Mouse (Mus musculus) limb, embryonic 11.5 days (tissue): Measurements from ENCODE around the gene Rhoh. TPM values are rescaled to one million over a fixed set of nuclear protein-coding genes. Genes with fewer than 3 reads are reported as not detected.

ENCODE experiments used
- ATAC-seq: fragments of 200-750 bp; cut with Nextera tagmentation; 2 replicates; pipeline ENCODE4 v1.8.0; 2017; ENCODE audit warnings: low read depth; ENCODE audit not compliant: insufficient number of reproducible peaks, low FRiP score, low TSS enrichment
- DNase-seq: peaks from one replicate; pipeline ENCODE4 v3.0.0-alpha.2; 2015; ENCODE audit warnings: low spot score
- H3K27ac ChIP-seq: fragments of 300-500 bp; sonication (generic); replicated peaks from 2 replicates; pipeline ENCODE4 v1.5.1; 2014; ENCODE audit warnings: low read depth, mild to moderate bottlenecking, low read length
- H3K27me3 ChIP-seq: fragments of 300-500 bp; sonication (generic); 2 replicates; pipeline ENCODE4 v1.6.1; 2014; ENCODE audit warnings: mild to moderate bottlenecking, low read length, mixed read lengths; ENCODE audit not compliant: control insufficient read depth, insufficient read depth
- H3K36me3 ChIP-seq: fragments of 300-500 bp; sonication (generic); 2 replicates; pipeline ENCODE4 v1.6.1; 2014; ENCODE audit warnings: mild to moderate bottlenecking, low read length, moderate library complexity, mixed read lengths; ENCODE audit not compliant: control insufficient read depth, insufficient read depth
- H3K4me1 ChIP-seq: fragments of 300-500 bp; sonication (generic); 2 replicates; pipeline ENCODE4 v1.6.1; 2014; ENCODE audit warnings: low read length, mixed read lengths; ENCODE audit not compliant: control insufficient read depth, insufficient read depth
- H3K4me2 ChIP-seq: fragments of 300-500 bp; sonication (generic); 2 replicates; pipeline ENCODE4 v1.6.1; 2014; ENCODE audit warnings: low read depth, mild to moderate bottlenecking, moderate library complexity; ENCODE audit not compliant: severe bottlenecking
- H3K4me3 ChIP-seq: fragments of 300-500 bp; sonication (generic); 2 replicates; pipeline ENCODE4 v1.5.1; 2014; ENCODE audit warnings: low read depth, low read length
- H3K9ac ChIP-seq: fragments of 300-500 bp; sonication (generic); 2 replicates; pipeline ENCODE4 v1.6.1; 2014; ENCODE audit warnings: mild to moderate bottlenecking, low read length
- H3K9me3 ChIP-seq: fragments of 300-500 bp; sonication (generic); 2 replicates; pipeline ENCODE4 v1.6.1; 2016; ENCODE audit warnings: low read length; ENCODE audit not compliant: control insufficient read depth
- WGBS: fragments of 180-500 bp; shearing (Covaris S2); extraction: QIAGEN DNeasy Blood & Tissue Kit; methylation state at CpG from one replicate; pipeline ENCODE4 v1.1.7; 2014; 5-methylcytosine and 5-hydroxymethylcytosine counted together
- polyA plus RNA-seq: library from polyadenylated mRNA; unstranded; fragments of >200 nt; fragmentation: Nextera tagmentation; extraction: Ambion mirVana; gene quantifications from 2 replicates; pipeline ENCODE4 v1.2.1, GENCODE M21; 2014

The Rhoh gene
- polyA plus RNA-seq, 1 experiment from 2014 or later: 0.27 TPM

DNA sequence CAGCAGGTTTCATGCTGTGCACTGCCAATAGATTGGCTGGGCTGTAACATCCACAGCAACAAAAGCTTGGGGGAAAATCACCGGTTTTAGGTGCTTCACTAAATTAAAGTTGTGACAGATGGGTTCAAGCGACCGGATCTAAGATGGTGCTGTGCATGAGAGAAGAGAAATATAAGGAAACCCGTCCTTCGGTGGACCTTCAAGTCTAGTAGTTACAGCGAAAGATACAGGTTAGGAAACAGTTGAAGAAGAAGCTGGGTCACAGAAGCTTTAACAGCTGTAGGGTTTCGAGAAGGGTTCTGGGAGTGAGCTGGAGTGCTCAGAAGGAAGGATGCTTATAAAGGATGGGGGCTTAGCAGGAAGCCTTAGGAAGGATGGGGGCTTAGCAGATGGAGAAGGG lies 3.5 kb downstream of the Rhoh start:
- 91% methylated on average over 7 of the region's 7 CpGs for WGBS
- no peak overlapping the region for H3K4me3 ChIP-seq
- ATAC-seq (no peak), DNase-seq (no peak)
- H3K27me3 ChIP-seq: no peaks in the 10 kb centered on the region
- no peak overlapping the region for H3K9ac ChIP-seq
- no peaks in the 10 kb centered on the region for H3K36me3 ChIP-seq
- H3K27ac ChIP-seq: no peak overlapping the region
- H3K4me1 ChIP-seq: no peaks in the 10 kb centered on the region
- no peak overlapping the region for H3K4me2 ChIP-seq
- H3K9me3 ChIP-seq: no peaks in the 10 kb centered on the region

DNA sequence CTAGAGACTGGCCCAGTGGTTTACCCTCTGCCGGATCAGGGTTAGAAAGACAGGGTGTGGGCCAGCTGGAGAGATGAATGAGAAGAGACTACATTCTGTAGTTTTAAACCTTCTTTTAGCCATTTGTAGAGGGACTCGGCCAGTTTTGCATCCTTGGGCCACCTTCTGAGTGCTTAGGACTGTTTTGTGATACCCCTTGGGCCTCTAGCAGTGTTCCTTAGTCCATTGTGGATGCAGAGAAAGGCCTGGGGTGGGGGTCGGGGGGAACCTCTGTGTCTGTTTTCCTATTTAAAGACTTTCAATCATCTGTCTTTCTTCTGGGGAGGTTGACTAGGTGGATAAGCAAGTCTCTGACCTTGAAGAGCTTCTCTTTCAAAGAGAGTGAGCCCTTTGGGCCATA lies 3.9 kb downstream of the Rhoh start:
- 85% methylated on average over 3 of the region's 3 CpGs for WGBS
- H3K27me3 ChIP-seq: no peaks in the 10 kb centered on the region
- H3K27ac ChIP-seq: no peak overlapping the region
- H3K36me3 ChIP-seq: no peaks in the 10 kb centered on the region
- DNase-seq: no peak
- H3K4me2 ChIP-seq: no peak overlapping the region
- H3K4me3 ChIP-seq: no peak overlapping the region
- no peak for ATAC-seq
- no peaks in the 10 kb centered on the region for H3K4me1 ChIP-seq
- no peak overlapping the region for H3K9ac ChIP-seq
- no peaks in the 10 kb centered on the region for H3K9me3 ChIP-seq

DNA sequence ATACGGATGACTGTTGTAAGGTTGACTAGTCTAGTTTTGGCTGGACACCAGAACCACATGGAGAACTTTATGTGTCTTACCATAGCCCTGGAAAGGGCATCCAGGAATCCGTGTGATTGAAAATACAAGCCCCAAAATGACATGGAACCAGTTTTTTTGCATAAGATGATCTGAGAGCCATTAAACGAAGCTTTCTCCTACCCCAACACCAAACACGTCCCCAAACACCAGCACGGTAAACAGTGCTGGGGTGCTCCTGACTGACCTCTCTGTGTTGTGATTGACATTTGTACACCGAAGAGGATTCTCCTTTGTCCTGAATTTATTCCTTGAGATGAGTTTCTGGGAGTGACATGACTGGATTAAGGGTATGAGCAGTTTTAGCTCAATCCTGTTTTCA lies 5.6 kb downstream of the Rhoh start:
- WGBS: 88% methylated on average over 6 of the region's 6 CpGs
- no peak overlapping the region for H3K27ac ChIP-seq
- H3K27me3 ChIP-seq: no peaks in the 10 kb centered on the region
- H3K4me3 ChIP-seq: no peak overlapping the region
- ATAC-seq (no peak), DNase-seq (no peak)
- H3K9me3 ChIP-seq: no peaks in the 10 kb centered on the region
- H3K9ac ChIP-seq: no peak overlapping the region
- no peaks in the 10 kb centered on the region for H3K36me3 ChIP-seq
- H3K4me1 ChIP-seq: no peaks in the 10 kb centered on the region
- H3K4me2 ChIP-seq: no peak overlapping the region

DNA sequence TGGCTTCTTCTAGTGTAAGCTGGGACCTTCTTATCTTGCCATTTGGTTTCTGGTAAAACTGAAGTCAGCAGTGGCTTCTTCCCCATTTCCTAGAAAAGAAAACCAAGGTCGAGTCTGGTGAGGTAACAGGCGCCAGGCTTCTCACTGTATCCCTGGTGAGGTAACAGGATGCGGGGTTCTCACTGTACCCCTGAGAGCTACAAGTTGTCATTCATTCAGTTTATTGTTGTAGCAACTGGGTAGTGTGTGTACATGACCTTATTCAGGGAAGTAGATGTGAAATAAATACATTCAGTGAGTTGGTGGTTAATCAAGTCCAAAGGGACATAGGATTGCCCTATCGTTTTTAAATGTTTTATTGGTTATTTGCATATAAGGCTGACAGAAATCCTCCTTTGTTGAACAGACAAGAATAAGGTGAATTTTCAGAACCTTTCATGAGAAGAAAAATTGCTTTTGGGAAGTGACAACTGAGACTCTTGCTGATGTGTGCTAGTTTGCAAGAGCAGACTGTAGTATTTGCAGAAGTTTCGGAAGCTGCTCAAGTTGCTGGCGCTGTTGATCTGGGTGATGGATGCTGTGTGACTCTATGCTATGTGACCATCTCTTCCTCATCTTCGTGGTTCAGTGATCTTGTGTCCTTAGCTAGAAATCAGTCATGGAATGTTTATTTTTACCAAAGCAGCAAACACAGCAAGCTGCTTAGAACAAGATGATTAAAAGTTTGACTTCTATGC lies 6.5 kb downstream of the Rhoh start:
- 87% methylated on average over 7 of the region's 7 CpGs for WGBS
- Histone ChIP-seq H3K4me2 (no peak overlapping the region), H3K36me3 (no peaks in the 10 kb centered on the region), H3K9ac (no peak overlapping the region), H3K27ac (no peak overlapping the region), H3K27me3 (no peaks in the 10 kb centered on the region), H3K4me3 (no peak overlapping the region), H3K4me1 (no peaks in the 10 kb centered on the region), H3K9me3 (no peaks in the 10 kb centered on the region)
- no peak for ATAC-seq
- DNase-seq: no peak

DNA sequence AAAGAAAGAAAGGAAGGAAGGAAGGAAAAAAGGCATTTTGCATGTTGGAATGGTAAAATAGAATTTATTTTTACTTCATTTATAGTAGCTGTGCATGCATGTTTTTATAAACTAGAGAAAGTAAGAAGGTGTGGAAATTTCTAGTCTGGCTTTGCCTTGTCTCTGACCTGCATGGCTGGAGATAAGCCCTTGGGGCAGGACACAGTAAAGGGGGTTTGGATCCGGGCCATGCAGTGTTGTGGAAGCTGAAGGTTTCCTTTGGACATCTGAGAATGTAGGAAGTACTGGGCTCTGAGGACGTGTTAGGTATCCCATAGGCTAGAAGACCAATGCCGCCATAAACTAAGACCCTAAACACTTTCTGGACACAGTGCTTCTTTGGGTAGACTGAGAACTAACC lies 7.4 kb downstream of the Rhoh start:
- no peaks in the 10 kb centered on the region for H3K27me3 ChIP-seq
- WGBS: 66% methylated on average over 3 of the region's 3 CpGs
- no peaks in the 10 kb centered on the region for H3K9me3 ChIP-seq
- no peak overlapping the region for H3K4me2 ChIP-seq
- H3K36me3 ChIP-seq: no peaks in the 10 kb centered on the region
- H3K27ac ChIP-seq: no peak overlapping the region
- H3K4me1 ChIP-seq: no peaks in the 10 kb centered on the region
- no peak for ATAC-seq
- DNase-seq: no peak
- H3K4me3 ChIP-seq: no peak overlapping the region
- no peak overlapping the region for H3K9ac ChIP-seq

DNA sequence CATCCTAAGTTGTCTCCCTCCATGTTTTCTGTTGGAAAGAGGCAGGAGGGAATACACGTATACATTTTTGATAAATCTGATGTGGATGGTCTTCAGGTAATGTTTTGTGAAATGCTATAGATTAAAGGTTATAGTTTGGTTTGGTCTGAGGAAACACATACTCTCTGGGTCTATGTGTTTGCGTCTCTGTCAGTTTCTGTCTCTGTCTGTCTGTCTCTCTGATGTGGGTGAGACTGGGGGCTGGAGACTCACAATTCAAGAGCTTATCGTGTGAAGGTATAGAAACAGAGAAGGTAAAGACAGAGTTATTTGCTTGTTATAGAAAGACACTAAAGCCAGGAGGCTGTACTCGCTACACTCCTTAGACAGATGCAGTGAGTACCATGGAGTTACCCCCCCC lies 8.6 kb downstream of the Rhoh start:
- H3K9ac ChIP-seq: no peak overlapping the region
- no peak overlapping the region for H3K27ac ChIP-seq
- no peaks in the 10 kb centered on the region for H3K4me1 ChIP-seq
- no peak for DNase-seq
- WGBS: 91% methylated on average over 4 of the region's 4 CpGs
- H3K9me3 ChIP-seq: no peaks in the 10 kb centered on the region
- H3K27me3 ChIP-seq: no peaks in the 10 kb centered on the region
- no peak for ATAC-seq
- H3K36me3 ChIP-seq: no peaks in the 10 kb centered on the region
- no peak overlapping the region for H3K4me2 ChIP-seq
- H3K4me3 ChIP-seq: no peak overlapping the region

DNA sequence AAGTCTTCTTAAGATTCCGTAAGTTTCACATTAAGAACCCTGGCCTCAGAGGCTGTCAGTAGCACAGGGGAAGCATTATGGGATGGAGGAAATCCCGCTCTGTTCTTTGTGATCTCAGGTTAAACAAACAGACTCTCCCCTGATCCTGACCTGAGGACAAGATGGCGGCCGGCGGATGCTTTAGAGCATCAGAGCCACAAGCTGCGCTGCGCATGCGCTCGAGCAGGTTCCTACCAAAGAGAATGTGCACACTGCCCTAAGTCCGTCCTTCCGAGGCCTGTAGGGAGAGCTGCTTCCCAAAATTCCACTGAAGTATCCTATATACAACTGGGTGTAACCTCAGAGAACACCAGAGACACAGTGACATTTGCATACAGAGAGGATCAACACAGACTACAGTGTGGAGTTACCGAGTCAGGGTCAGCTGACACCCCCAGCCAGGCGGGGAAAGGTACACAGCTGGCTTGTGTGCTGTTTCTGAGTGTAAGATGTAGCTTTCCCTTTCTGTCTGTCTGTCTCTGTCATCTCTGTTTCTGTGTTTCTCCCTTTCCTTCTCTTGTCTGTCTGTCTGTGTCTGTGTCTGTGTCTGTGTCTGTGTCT lies 10.4 kb downstream of the Rhoh start:
- 87% methylated on average over 13 of the region's 13 CpGs for WGBS
- DNase-seq (no peak), ATAC-seq (no peak)
- H3K4me1 ChIP-seq: no peaks in the 10 kb centered on the region
- no peak overlapping the region for H3K4me3 ChIP-seq
- H3K36me3 ChIP-seq: no peaks in the 10 kb centered on the region
- no peaks in the 10 kb centered on the region for H3K27me3 ChIP-seq
- H3K9ac ChIP-seq: no peak overlapping the region
- H3K4me2 ChIP-seq: no peak overlapping the region
- H3K9me3 ChIP-seq: no peaks in the 10 kb centered on the region
- no peak overlapping the region for H3K27ac ChIP-seq

DNA sequence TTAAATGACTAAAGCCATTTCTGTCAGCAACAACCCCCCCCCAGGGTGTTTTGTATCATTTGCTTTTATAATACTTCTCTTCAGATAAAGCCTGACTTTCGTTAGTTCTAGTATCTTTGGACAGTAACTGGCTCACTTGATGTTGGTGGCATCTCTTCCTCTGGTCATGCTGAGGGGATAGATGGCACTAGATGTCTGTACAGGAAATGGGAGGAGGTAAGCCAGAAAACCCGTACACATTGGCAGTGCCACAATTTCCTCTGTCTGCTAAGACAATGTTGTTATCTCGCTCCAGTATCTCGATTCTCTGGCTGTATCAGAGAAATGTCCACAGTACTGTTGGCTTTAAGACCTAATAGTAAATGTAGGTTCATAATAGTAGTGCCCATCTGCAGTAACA lies 12.2 kb downstream of the Rhoh start:
- Histone ChIP-seq H3K9me3 (no peaks in the 10 kb centered on the region), H3K4me3 (no peak overlapping the region), H3K4me1 (no peaks in the 10 kb centered on the region), H3K36me3 (no peaks in the 10 kb centered on the region), H3K9ac (no peak overlapping the region), H3K4me2 (no peak overlapping the region), H3K27ac (no peak overlapping the region), H3K27me3 (no peaks in the 10 kb centered on the region)
- DNase-seq: no peak
- WGBS: 83% methylated on average over 4 of the region's 4 CpGs
- no peak for ATAC-seq

DNA sequence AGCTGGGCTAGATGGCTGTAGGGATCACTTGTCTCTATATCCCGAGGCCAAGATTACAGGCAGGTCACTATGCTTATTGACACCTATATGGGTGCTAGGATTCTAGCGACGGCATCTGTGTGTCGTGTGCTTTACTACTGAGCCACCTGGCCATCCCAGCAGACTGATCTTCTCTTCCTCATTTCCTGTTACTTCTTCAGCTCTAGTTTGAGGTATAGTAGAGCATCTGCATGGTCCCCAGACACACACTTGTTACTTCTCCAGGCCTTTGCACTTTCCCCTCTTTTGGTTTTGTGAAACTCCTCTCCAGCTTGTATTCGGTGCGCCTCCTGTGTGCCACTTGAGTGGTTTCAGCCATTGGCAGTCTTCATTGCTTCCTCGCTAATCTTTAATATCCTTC lies 14.3 kb downstream of the Rhoh start:
- Histone ChIP-seq H3K27me3 (no peaks in the 10 kb centered on the region), H3K9ac (no peak overlapping the region), H3K9me3 (no peaks in the 10 kb centered on the region), H3K4me1 (no peaks in the 10 kb centered on the region), H3K36me3 (no peaks in the 10 kb centered on the region), H3K4me2 (no peak overlapping the region), H3K4me3 (no peak overlapping the region), H3K27ac (no peak overlapping the region)
- DNase-seq: no peak
- WGBS: 93% methylated on average over 7 of the region's 7 CpGs
- ATAC-seq: no peak
